Mouse (Mus musculus) myocyte (in vitro differentiated cells): Measurements from ENCODE around the gene Zzz3. TPM values are rescaled to one million over a fixed set of nuclear protein-coding genes. Genes with fewer than 3 reads are reported as not detected.

Experiments
- H3K27me3 ChIP-seq: one replicate; pipeline ENCODE4 v1.6.1; 2011; ENCODE audit not compliant: control insufficient read depth, insufficient read depth, insufficient read length
- H3K36me3 ChIP-seq: one replicate; pipeline ENCODE4 v1.6.1; 2011; ENCODE audit not compliant: control insufficient read depth, insufficient read depth
- H3K4me2 ChIP-seq: one replicate; pipeline ENCODE4 v1.6.1; 2011; ENCODE audit warnings: low read depth, control low read depth
- H3K4me3 ChIP-seq: one replicate; pipeline ENCODE4 v1.5.1; 2011; ENCODE audit warnings: mild to moderate bottlenecking, control low read depth, moderate library complexity
- H3K79me2 ChIP-seq: one replicate; pipeline ENCODE4 v1.6.1; 2011; ENCODE audit not compliant: control insufficient read depth, insufficient read depth
- H3ac ChIP-seq: one replicate; pipeline ENCODE4 v1.6.1; 2011; ENCODE audit not compliant: control insufficient read depth, insufficient read length
- CEBPB ChIP-seq: IDR thresholded peaks from 2 replicates; pipeline ENCODE4 v1.6.1; 2011; ENCODE audit warnings: mild to moderate bottlenecking, moderate library complexity; ENCODE audit not compliant: poor library complexity, insufficient read depth, severe bottlenecking
- E2F4 ChIP-seq: IDR thresholded peaks from one replicate; pipeline ENCODE4 v1.6.1; 2011; ENCODE audit warnings: mild to moderate bottlenecking, control low read depth, moderate library complexity; ENCODE audit not compliant: insufficient read depth
- MAX ChIP-seq: IDR thresholded peaks from one replicate; pipeline ENCODE4 v1.6.1; 2011; ENCODE audit warnings: low read depth, mild to moderate bottlenecking, control low read depth
- MYOD1 ChIP-seq, 3 experiments: IDR thresholded peaks; one replicate each; pipeline ENCODE4 v1.6.1; 2011; ENCODE audit warnings: control low read depth in 2 of 3, low read depth in 2 of 3, mild to moderate bottlenecking in 2 of 3, moderate library complexity in 1 of 3; ENCODE audit not compliant: insufficient read length in 2 of 3, control insufficient read depth in 1 of 3
- MYOG ChIP-seq, 3 experiments: IDR thresholded peaks; one replicate each; pipeline ENCODE4 v1.6.1; 2011; ENCODE audit warnings: control low read depth in 2 of 3, low read depth in 2 of 3, mild to moderate bottlenecking in 2 of 3; ENCODE audit not compliant: insufficient read length in 2 of 3, control insufficient read depth in 1 of 3, insufficient read depth in 1 of 3
- POLR2A ChIP-seq: IDR thresholded peaks from one replicate; pipeline ENCODE4 v1.6.1; 2011; ENCODE audit warnings: low read depth, mild to moderate bottlenecking, control low read depth, moderate library complexity; ENCODE audit not compliant: insufficient read length
- POLR2AphosphoS2 ChIP-seq: IDR thresholded peaks from one replicate; pipeline ENCODE4 v1.6.1; 2011; ENCODE audit warnings: low read depth, control low read depth; ENCODE audit not compliant: insufficient read length
- REST ChIP-seq: IDR thresholded peaks from one replicate; pipeline ENCODE4 v1.6.1; 2011; ENCODE audit warnings: mild to moderate bottlenecking, control low read depth, moderate library complexity; ENCODE audit not compliant: insufficient read depth, insufficient read length
- SRF ChIP-seq: IDR thresholded peaks from one replicate; pipeline ENCODE4 v1.6.1; 2011; ENCODE audit warnings: low read depth; ENCODE audit not compliant: control insufficient read depth, insufficient read length
- TCF12 ChIP-seq: IDR thresholded peaks from one replicate; pipeline ENCODE4 v1.6.1; 2011; ENCODE audit warnings: mild to moderate bottlenecking, control low read depth; ENCODE audit not compliant: poor library complexity, insufficient read depth, severe bottlenecking
- TCF3 ChIP-seq: IDR thresholded peaks from one replicate; pipeline ENCODE4 v1.6.1; 2011; ENCODE audit warnings: low read depth, control low read depth; ENCODE audit not compliant: insufficient read length
- USF1 ChIP-seq: IDR thresholded peaks from one replicate; pipeline ENCODE4 v1.6.1; 2011; ENCODE audit warnings: low read depth, mild to moderate bottlenecking, control low read depth, moderate library complexity
- polyA plus RNA-seq: library from polyadenylated mRNA; unstranded; fragments of >200 nt; fragmentation: generic; extraction: Trizol; gene quantifications from one replicate; pipeline ENCODE4 v1.2.1, GENCODE M21; 2012; ENCODE audit warnings: missing spikeins

The Zzz3 gene
- polyA plus RNA-seq, 1 experiment = 6.6 TPM

GRCm38 (mm10) chr3:152482182-152482581, 86.9 kb downstream of the Zzz3 start:
- H3K4me2 ChIP-seq = no peak overlapping the region
- no peak for TF ChIP-seq POLR2A
- no peak for TF ChIP-seq SRF
- no peak for TF ChIP-seq MYOD1 (IDR thresholded peaks at IDR 0.05; ENCODE audit: control insufficient read depth in 1 of 3, insufficient read length in 2 of 3, low read depth in 2 of 3)
- no peak for TF ChIP-seq USF1
- TF ChIP-seq TCF3 = no peak
- no peak for TF ChIP-seq E2F4
- no peak for TF ChIP-seq POLR2AphosphoS2
- TF ChIP-seq MAX = no peak
- no peak for TF ChIP-seq CEBPB
- TF ChIP-seq MYOG (IDR thresholded peaks at IDR 0.05; ENCODE audit: control insufficient read depth in 1 of 3, insufficient read depth in 1 of 3, insufficient read length in 2 of 3, low read depth in 2 of 3) = no peak
- no peak for TF ChIP-seq TCF12
- no peak for TF ChIP-seq REST

GRCm38 (mm10) chr3:152483800-152484199, 88.5 kb downstream of the Zzz3 start:
- Histone ChIP-seq H3K4me3 (no peak overlapping the region), H3K4me2 (peak overlapping the region; percentile 49), H3K79me2 (no peaks in the 10 kb centered on the region), H3K27me3 (no peaks in the 10 kb centered on the region), H3K36me3 (no peaks in the 10 kb centered on the region), H3ac (no peak overlapping the region)
- TF ChIP-seq TCF12 (no peak), E2F4 (no peak)

More at GRCm38 (mm10) chr3:152482182-152482581, 86.9 kb downstream of the Zzz3 start:
- H3K4me3 ChIP-seq = no peak overlapping the region
- H3K27me3 ChIP-seq = no peaks in the 10 kb centered on the region
- H3K36me3 ChIP-seq = no peaks in the 10 kb centered on the region
- no peaks in the 10 kb centered on the region for H3K79me2 ChIP-seq
- no peak overlapping the region for H3ac ChIP-seq

GRCm38 (mm10) chr3:152484206-152484605, 88.9 kb downstream of the Zzz3 start:
- Histone ChIP-seq H3K79me2 (no peaks in the 10 kb centered on the region), H3K4me2 (peak overlapping the region; percentile 49), H3K36me3 (no peaks in the 10 kb centered on the region), H3ac (no peak overlapping the region), H3K27me3 (no peaks in the 10 kb centered on the region), H3K4me3 (no peak overlapping the region)
- no peak for TF ChIP-seq CEBPB
- peak in 2 of 3 experiments; percentile 69 for TF ChIP-seq MYOD1 (IDR thresholded peaks at IDR 0.05; ENCODE audit: control insufficient read depth in 1 of 3, insufficient read length in 2 of 3, low read depth in 2 of 3)
- peak in 2 of 3 experiments; percentile 50 to 81 for TF ChIP-seq MYOG (IDR thresholded peaks at IDR 0.05; ENCODE audit: control insufficient read depth in 1 of 3, insufficient read depth in 1 of 3, insufficient read length in 2 of 3, low read depth in 2 of 3)

GRCm38 (mm10) chr3:152488964-152489363, 93.7 kb downstream of the Zzz3 start:
- H3K79me2 ChIP-seq = no peaks in the 10 kb centered on the region
- H3K27me3 ChIP-seq = no peaks in the 10 kb centered on the region
- TF ChIP-seq TCF12 (no peak), TCF3 (no peak), MAX (no peak), MYOG (IDR thresholded peaks at IDR 0.05; ENCODE audit: control insufficient read depth in 1 of 3, insufficient read depth in 1 of 3, insufficient read length in 2 of 3, low read depth in 2 of 3) (no peak), POLR2A (no peak), REST (no peak), POLR2AphosphoS2 (no peak), MYOD1 (IDR thresholded peaks at IDR 0.05; ENCODE audit: control insufficient read depth in 1 of 3, insufficient read length in 2 of 3, low read depth in 2 of 3) (no peak)
- H3K4me2 ChIP-seq = no peak overlapping the region
- no peak overlapping the region for H3ac ChIP-seq
- no peaks in the 10 kb centered on the region for H3K36me3 ChIP-seq
- no peak overlapping the region for H3K4me3 ChIP-seq

GRCm38 (mm10) chr3:152490423-152490822, 95.2 kb downstream of the Zzz3 start:
- Histone ChIP-seq H3K79me2 (no peaks in the 10 kb centered on the region), H3K4me2 (no peak overlapping the region), H3K27me3 (no peaks in the 10 kb centered on the region), H3K36me3 (no peaks in the 10 kb centered on the region), H3ac (no peak overlapping the region), H3K4me3 (no peak overlapping the region)
- no peak for TF ChIP-seq E2F4
- no peak for TF ChIP-seq TCF12
- 0 out of 2 replicates have a peak, but pooled peaks have one; percentile 28 for TF ChIP-seq CEBPB

- no peak overlapping the region for H3K4me2 ChIP-seq
- no peak overlapping the region for H3ac ChIP-seq
- TF ChIP-seq MYOD1 (IDR thresholded peaks at IDR 0.05; ENCODE audit: control insufficient read depth in 1 of 3, insufficient read length in 2 of 3, low read depth in 2 of 3) (no peak), MAX (no peak), SRF (no peak), E2F4 (no peak), USF1 (no peak), TCF12 (no peak), POLR2AphosphoS2 (no peak), MYOG (IDR thresholded peaks at IDR 0.05; ENCODE audit: control insufficient read depth in 1 of 3, insufficient read depth in 1 of 3, insufficient read length in 2 of 3, low read depth in 2 of 3) (no peak), POLR2A (no peak), CEBPB (no peak), TCF3 (no peak), REST (no peak)
- H3K36me3 ChIP-seq = no peaks in the 10 kb centered on the region
- H3K27me3 ChIP-seq = no peaks in the 10 kb centered on the region
- no peak overlapping the region for H3K4me3 ChIP-seq
- no peaks in the 10 kb centered on the region for H3K79me2 ChIP-seq
These were observed 97.0 kb downstream of the Zzz3 start for GRCm38 (mm10) chr3:152492241-152492640.
